Mouse (Mus musculus): Measurements from ENCODE around the gene Qtrt1.
"Not testable (repeated sequence)": the region's sequence is repeated elsewhere in the genome, so short reads cannot be mapped to it uniquely, and the experiment has no call there.

Qtrt1 gene

GRCm38 (mm10) chr9:21451870-21452269, 40.2 kb downstream of the Qtrt1 start:
- no peak for DNase-seq

GRCm38 (mm10) chr9:21453003-21453402, 41.4 kb downstream of the Qtrt1 start:
- no peak for DNase-seq

GRCm38 (mm10) chr9:21453459-21453858, 41.8 kb downstream of the Qtrt1 start:
- no peak for DNase-seq

- DNase-seq = peak; percentile 36
Observed at GRCm38 (mm10) chr9:21454556-21454955, 42.9 kb downstream of the Qtrt1 start.

GRCm38 (mm10) chr9:21455103-21455770, 43.6 kb downstream of the Qtrt1 start:
- DNase-seq = no peak

GRCm38 (mm10) chr9:21456246-21456929, 44.8 kb downstream of the Qtrt1 start:
- no peak for DNase-seq

GRCm38 (mm10) chr9:21456930-21457634, 45.4 kb downstream of the Qtrt1 start:
- no peak for DNase-seq

GRCm38 (mm10) chr9:21458821-21459220, 47.2 kb downstream of the Qtrt1 start:
- DNase-seq = no peak

GRCm38 (mm10) chr9:21460400-21460940, 48.8 kb downstream of the Qtrt1 start:
- DNase-seq = peak; percentile 80

- peak; percentile 76 for DNase-seq
Observed at GRCm38 (mm10) chr9:21463138-21463590, 51.5 kb downstream of the Qtrt1 start.

- DNase-seq = peak; percentile 42
Observed at GRCm38 (mm10) chr9:21463766-21464564, 52.3 kb downstream of the Qtrt1 start.

GRCm38 (mm10) chr9:21464565-21464928, 52.9 kb downstream of the Qtrt1 start:
- not testable (repeated sequence) for DNase-seq

GRCm38 (mm10) chr9:21469032-21470024, 57.7 kb downstream of the Qtrt1 start:
- DNase-seq = peak; percentile 70
